Comparison of ENCODE assay signal across 9 mouse cellular contexts in genomic region chr1:55886383-55887070, GRCm38 (mm10).
DNase-seq lines count a peak whose midpoint lies in the region; ATAC-seq and TF ChIP-seq lines count a peak whose summit lies in the region.
"Had no signal": no experiment of that assay in that cellular context is flagged by ENCODE, and none has a peak within 500 bp of the region (broad histone marks: within the 10 kb centered on the region; RNA-seq: fewer than 3 reads in every experiment).

No protein-coding gene starts in this region.

- TF ChIP-seq CTCF in gastrocnemius, adult 2 months (IDR thresholded peaks at IDR 0.05) = peak; percentile 63

- no peak overlapping the region for H3K4me2 ChIP-seq in forebrain, embryonic 15.5 days (replicated peaks)
- H3K4me2 ChIP-seq: limb, embryonic 12.5 days had no signal

- DNase-seq in gastrocnemius, adult 2 months = no peak
- DNase-seq in gastrocnemius, postnatal 25 days = no peak
- DNase-seq in A20 (ENCODE audit: low read depth, low spot score) = peak; percentile 33
- peak; percentile 23 for DNase-seq in adrenal gland, postnatal 25 days
- DNase-seq in layer of hippocampus, adult 11-12 months (ENCODE audit: low spot score) = peak; percentile 79
- peak; percentile 8 for DNase-seq in lung, postnatal 25 days (ENCODE audit: low spot score)
- peak; percentile 69 for DNase-seq in right cerebral cortex, postnatal 4 days

- H3K9ac ChIP-seq in forebrain, embryonic 15.5 days (replicated peaks) = no peak overlapping the region
- H3K9ac ChIP-seq: limb, embryonic 12.5 days had no signal

- peaks cover 5% of the 10 kb centered on the region; the same call in 1 of the 2 replicates for H3K27me3 ChIP-seq in forebrain, embryonic 15.5 days

- H3K36me3 ChIP-seq in forebrain, embryonic 15.5 days = no peaks in the 10 kb centered on the region
- H3K36me3 ChIP-seq: limb, embryonic 12.5 days had no signal

- peak; percentile 66 for ATAC-seq in forebrain, embryonic 15.5 days (replicated peaks)

- H3K9me3 ChIP-seq in forebrain, embryonic 15.5 days = no peaks in the 10 kb centered on the region
- H3K9me3 ChIP-seq: limb, embryonic 12.5 days had no signal

- peaks cover 35% of the 10 kb centered on the region for H3K4me1 ChIP-seq in forebrain, embryonic 15.5 days

- intact Hi-C loops in gastrocnemius, adult 2 months (cut with DNase I) = loop anchor here (5.0 kb wide), 1 partner anchor 1321 kb away; no protein-coding TSS in a partner anchor

- H3K4me3 ChIP-seq in gastrocnemius, adult 2 months = no peak overlapping the region
- H3K4me3 ChIP-seq in forebrain, embryonic 15.5 days = no peak overlapping the region
- H3K4me3 ChIP-seq: limb, embryonic 12.5 days had no signal

- 5% methylated on average over 5 of the region's 5 CpGs for WGBS in forebrain, embryonic 15.5 days

- no peak overlapping the region for H3K27ac ChIP-seq in gastrocnemius, adult 2 months
- 0 out of 2 replicates have a peak overlapping the region, but pooled peaks have one; percentile 82 for H3K27ac ChIP-seq in forebrain, embryonic 15.5 days (replicated peaks)
- H3K27ac ChIP-seq: limb, embryonic 12.5 days had no signal

Comparison
In these comparisons a context has a peak if more than half of its experiments do, and no peak if none do; other contexts are left out.
1. DNase-seq: peak in A20 (single experiment), adrenal gland, postnatal 25 days (single experiment), layer of hippocampus, adult 11-12 months (single experiment), lung, postnatal 25 days (single experiment) and right cerebral cortex, postnatal 4 days (single experiment); none in gastrocnemius, adult 2 months (single experiment) and gastrocnemius, postnatal 25 days (single experiment).